Mouse (Mus musculus) lung, postnatal 36 days (tissue): Measurements from ENCODE around the gene Mrpl51.
A peak's percentile ranks its signal among the peaks of the same experiment; 100 is the strongest.
"Not testable (repeated sequence)": the region's sequence is repeated elsewhere in the genome, so short reads cannot be mapped to it uniquely, and the experiment has no call there.

ENCODE experiments used
- DNase-seq: peaks from one replicate; pipeline ENCODE4 v3.0.0; 2022; ENCODE audit warnings: mixed read lengths

Gene Mrpl51

DNA sequence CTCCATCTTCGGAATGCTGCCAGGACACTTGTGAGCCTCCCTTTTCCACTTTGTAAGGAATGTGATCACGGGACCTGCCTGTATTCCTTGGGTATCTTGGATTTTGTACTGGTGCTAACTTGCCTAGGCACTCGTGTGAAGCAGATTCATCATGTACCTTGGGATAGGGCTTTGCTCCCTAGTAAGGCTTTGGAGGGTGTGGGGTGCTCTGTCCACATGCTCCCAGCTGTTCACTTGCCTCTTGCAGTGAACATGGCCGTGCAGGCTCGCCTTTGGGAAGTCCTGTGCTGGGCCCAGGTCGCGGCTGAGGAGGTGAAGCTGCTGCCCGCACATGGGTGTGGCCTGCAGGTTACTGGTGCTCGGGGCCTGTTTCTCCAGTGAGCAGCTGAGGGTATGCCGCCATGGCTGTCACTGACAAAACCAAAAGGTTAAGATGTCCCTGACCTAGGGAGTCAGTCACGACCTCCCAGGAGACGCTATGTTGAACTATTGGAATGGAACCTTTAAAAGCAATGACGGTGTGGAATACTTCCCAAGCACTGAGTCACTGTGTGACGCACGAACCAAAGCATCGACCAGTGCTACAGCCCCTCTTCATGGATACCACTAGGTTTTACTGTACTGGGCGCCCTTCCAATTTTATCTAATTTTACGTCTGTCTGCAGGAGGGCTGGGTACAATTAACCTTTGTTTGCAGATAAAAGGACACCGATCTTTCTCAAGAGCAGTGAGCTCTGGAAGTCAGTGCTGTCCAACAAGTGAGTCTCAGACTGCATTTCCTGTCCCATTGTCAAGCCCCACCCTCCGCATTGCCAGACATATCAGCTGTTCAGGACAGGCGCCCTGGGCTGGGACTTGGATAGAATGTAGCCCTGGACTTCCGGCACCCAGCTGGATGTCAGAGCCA lies 30.5 kb upstream of the Mrpl51 start:
- DNase-seq: peak; percentile 90

DNA sequence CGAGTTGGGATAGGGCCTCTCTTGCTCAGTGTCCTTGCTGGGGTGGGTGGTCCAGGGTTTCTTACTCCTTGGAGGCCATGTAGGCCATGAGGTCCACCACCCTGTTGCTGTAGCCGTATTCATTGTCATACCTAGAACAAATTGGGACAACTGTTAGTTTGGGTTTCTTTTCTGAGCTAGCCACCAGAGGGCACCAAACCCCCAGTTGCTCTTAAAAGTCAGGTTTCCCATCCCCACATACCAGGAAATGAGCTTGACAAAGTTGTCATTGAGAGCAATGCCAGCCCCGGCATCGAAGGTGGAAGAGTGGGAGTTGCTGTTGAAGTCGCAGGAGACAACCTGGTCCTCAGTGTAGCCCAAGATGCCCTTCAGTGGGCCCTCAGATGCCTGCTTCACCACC lies 29.6 kb upstream of the Mrpl51 start:
- peak; percentile 80 for DNase-seq

DNA sequence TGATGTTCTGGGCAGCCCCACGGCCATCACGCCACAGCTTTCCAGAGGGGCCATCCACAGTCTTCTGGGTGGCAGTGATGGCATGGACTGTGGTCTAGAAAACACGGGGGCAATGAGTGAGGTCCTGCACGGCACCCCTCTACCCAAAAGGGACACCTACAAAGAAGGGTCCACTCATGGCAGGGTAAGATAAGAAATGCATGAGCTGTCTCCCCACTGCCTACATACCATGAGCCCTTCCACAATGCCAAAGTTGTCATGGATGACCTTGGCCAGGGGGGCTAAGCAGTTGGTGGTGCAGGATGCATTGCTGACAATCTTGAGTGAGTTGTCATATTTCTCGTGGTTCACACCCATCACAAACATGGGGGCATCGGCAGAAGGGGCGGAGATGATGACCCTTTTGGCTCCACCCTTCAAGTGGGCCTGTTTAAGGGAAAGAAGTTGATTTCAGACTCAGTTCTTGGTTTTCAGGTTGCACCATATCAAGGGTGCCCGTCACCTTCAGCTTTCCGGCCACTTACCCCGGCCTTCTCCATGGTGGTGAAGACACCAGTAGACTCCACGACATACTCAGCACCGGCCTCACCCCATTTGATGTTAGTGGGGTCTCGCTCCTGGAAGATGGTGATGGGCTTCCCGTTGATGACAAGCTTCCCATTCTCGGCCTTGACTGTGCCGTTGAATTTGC lies 28.8 kb upstream of the Mrpl51 start:
- DNase-seq: not testable (repeated sequence)

DNA sequence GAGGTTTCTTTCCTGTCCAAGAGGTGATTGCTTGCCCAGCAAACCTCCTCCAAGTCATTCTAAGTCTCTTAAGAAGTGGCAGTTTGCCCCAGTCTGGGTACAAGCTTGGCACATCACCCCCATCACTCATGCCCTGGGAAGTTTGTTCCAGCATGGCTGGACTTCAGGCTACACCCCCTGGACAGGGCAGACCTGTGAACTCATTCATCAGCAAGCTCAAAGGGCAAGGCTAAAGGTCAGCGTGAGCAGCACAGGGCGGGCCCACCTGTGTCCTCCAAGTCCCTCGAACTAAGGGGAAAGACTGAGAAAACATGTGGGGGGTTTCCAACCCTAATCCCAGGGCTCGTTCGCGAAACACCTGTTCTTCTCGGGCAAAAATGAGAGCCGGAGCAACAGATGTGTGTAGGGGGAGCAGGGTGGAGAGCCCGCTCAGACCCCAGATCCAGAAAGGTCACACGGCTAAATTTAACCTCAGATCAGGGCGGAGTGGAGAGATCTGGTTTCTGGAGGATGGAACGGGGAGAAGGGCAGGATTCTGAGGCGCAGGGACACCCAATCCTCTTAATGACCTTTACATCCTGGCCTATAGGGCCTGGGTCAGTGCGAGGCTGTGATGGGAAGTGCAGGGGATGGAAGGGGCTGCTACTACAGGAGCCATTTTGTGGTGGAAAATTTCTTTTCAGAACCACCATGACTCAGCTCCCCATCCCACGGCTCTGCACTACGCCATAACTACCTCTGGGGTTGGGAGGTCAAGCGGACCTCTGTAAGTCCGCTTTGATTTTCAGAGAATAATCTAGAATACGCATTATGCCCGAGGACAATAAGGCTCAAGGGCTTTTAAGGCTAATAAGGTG lies 27.6 kb upstream of the Mrpl51 start:
- peak; percentile 50 for DNase-seq

DNA sequence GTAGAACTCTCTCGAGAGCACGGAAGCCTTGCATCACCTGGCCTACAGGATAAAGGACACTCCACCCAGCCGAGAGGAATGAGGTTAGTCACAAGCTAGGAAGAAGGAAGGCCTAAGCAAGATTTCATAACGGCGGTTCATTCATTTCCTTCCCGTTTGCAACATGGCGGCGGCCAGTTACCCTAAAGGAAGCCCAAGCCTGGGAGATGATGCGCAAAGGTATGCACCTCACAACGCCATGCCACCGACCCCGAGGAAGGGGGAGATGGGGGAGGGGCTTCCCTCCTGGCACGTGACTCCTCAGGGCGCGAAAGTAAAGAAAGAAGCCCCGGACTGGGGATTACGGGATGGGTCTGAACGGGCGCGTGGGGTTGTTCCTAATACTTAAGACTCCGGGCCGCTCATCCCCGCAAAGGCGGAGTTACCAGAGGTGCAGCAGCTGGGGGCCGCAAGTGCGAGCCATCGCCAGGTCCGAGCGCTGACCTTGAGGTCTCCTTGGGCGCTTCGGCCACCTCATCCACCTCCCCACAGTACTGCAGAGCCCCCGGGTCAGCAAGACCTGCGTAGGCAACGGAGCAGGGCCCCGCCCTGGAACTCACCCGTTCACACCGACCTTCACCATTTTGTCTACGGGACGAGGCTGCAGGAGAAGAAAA lies 26.8 kb upstream of the Mrpl51 start:
- peak; percentile 83 for DNase-seq

DNA sequence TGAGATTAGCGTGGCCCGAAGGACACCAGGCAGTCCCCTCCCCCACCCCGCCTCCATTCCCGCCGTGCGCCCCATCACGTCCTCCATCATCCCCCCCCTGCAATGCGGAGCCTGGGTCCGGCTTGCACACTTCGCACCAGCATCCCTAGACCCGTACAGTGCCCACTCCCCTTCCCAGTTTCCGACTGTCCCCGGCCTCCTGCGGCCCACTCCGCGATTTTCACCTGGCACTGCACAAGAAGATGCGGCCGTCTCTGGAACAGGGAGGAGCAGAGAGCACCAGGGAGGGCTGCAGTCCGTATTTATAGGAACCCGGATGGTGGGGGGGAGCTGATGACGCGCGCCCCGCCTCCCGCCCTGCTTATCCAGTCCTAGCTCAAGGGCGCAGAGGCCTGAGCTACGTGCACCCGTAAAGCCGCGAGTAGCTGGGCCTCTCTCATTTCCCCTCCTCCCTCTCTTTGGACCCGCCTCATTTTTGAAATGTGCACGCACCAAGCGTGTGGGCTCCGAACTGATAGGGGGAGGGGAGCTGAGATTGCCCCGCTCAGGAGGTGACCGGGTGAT lies 26.2 kb upstream of the Mrpl51 start:
- peak; percentile 99 for DNase-seq

DNA sequence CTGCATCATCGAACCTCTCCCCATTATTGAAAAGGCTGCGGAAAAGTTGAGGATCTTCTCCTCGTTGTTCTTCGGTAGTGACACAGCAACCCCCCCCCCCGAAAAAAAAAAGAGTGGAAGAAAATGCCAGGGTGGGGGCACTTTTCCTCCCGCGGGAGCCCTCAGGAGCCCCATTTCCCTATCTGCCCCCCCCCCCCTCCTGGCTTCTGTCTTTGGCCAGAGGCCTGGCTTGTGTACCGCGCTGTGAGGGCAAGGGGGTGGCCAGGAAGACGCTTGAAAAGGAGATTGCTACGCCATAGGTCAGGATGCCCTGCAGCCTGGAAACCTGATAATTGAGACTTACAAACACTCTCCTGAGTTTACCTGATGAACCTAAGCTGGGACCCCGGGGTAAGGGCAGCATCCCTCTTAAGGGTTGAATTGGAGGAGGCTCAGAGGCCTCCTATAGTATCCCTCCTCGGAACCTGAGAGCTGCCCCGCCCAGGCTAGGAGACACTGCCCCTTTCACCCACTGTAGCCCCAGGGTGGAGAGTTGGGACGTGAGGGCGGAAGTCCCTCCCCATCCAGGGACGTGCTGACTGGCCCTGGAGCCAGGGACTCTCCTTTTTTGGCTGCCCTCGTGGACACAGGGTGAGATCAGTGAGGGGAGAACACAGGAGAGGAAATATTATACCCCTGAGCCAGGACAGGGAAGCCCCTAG lies 25.4 kb upstream of the Mrpl51 start, which contains the start of gene Gapdh:
Gene Gapdh, minus strand, starts transcription at position 417 of the 701 bp plus-strand sequence.
- peak; percentile 91 for DNase-seq

DNA sequence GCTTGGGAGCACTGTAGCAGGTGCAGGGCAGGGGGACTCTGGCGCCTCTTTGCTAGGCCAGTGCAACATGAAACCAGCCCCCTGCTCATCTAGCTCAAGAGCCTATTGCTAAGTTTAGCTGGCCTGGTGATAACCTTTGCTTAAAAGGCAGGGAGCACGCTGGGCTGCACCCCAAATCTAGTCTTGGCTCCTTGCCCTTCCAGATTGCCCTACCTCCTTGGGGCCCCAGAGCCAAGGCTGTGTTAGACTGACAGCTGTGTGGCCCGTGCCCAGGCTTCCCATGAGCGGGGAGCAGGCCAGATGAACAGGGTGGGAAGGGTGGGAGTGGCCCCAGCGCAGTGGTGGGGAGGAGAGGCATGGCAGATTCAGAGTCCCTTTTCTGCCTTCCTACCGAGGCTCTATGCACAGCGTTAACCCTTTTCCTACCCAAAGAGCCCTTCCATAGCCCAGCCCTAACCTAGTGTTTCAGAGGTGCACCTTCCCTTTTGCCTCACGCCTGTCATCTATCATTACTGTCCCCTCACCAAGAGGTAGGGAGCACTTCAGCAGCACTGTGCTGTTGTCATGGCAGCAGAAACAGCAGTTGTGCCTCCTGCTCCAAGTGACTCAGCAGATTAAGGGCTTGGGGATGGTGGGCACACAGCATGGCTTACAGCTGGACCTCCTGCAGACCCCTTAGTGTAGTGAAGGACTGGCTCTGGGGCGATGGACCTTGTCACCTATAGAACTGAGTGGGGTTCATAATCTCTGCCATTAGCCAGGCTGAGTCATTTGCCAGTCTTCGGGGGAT lies 24.5 kb upstream of the Mrpl51 start:
- peak; percentile 27 for DNase-seq

DNA sequence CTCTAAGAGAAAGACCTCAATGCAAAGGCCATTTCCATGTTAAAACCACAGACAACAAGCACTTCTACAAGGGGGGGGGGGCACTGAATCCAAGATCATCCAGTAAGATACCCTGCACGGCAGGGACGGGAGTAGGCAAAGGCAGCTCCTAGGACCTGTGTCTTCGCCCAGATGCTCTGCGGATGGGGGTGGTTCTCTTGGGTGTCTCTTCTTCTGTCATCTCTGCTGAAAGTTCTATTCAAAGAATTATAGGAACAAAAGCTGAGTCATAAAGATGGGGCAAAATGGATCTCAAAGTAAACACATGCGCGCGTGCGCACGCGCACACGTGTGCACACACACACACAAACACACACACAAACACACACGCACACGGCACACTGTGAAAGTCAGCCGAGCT lies 23.5 kb upstream of the Mrpl51 start:
- no peak for DNase-seq

DNA sequence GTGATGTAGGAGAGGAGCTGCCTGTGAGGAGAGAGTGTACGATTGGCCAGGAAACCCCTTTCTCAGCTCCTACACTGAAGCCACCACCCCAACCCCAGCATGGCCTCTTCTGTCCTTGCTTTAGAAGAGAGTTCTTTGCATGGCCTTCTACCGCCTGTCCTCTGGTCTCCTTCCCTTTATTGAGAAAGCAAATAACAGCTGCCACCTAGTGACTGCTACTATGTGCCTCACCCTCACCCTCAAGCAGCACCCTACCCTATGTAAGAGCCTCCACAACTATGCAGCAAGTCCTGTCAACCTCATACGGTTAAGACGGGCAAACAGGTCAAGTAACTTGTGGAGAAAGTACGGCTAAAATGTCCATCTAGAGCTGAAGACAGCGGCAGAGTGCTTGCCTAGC lies 21.4 kb upstream of the Mrpl51 start:
- peak; percentile 42 for DNase-seq

DNA sequence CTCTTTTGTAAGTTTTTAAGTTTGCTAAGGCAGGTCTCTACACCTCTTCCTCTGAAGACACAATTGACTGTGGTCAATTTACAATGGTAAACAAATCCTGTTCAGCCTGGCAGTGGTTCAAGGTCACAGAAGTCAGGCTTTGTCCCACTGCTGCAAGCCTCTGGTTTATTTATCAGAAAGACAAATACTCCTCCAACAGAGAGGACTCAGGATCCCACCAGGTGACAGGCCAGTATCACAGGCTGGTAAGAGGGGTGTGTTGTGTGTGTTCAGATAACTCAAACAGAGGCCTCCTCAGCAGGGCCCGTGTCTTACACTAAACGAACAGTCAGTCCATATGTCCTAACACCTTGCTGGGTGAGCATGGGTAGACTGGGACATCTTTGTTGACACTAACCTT lies 19.1 kb upstream of the Mrpl51 start:
- no peak for DNase-seq

DNA sequence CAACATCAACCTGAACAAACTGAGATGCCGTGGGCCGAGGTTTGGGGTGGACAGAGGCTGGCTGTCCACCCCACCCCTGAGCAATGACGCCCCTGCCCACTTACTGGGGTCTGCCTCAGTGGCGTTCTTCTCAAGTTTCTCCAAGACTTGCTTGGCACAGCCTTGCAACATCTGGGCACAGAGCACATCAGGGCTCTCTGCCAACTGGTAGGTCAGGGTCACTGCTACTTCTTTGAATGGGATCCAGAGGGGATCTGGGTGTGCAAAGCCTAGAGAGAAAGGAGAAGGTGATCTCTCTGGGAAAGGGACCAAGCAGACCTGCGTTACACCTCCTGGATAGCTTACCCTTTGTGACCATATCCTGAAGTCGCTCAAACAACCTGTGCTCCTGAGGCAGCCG lies 18.3 kb upstream of the Mrpl51 start:
- DNase-seq: no peak

DNA sequence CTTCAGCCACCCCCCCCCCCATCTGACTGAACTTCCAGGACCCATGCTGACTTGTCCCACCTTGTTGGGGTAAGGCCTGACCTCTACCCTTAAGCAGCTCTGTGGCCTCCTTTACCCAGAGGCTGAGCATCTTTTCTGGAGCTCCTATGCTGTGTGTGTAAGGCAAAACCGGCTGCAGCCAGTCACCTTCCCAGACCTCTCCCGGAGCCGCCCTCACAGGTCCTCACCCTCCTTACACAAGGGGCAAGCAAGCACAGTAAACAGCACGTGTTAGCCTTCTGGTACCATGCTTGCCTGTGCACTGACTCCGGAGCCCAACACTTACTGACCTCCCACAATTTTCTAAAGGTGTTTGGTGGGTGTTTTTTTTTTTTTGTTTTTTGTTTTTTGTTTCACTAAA lies 16.1 kb upstream of the Mrpl51 start:
- DNase-seq: no peak

DNA sequence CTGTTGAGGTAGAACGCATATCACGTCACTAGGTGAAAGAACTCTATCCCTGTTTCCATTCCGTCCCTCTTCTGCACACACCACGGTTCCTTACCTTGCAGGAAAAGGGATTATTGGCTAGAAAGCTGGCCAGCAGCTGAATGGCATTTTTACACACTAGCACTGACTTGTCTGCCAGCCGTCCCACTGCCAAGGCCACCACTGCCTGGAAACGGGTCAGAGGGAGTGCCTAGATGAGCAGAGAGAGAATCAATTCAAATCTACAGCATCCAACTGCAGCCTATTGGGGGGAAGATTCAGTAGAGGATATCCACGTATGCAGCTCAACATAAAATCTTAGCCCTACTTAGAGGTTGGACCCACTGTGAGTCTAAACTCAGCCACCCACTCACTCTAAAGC lies 12.0 kb upstream of the Mrpl51 start:
- no peak for DNase-seq

DNA sequence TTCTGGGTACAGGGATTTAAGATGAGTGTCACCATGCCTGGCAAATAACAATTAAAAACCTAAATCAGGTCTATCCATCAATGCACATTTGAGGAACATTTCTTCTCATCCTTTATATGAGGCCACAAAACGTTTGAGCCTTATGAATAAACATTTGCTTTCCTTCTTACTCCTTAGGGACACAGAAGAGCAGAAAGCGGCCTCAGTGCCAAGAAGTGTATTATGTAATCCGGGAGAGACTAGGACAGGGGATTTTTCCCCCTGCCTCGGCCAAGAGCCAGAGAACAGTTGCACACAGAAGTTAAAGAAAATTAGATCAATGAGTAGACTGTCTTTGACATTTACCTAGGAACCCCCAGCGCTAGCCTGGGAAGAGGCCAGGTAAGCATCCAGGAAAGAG lies 9.5 kb upstream of the Mrpl51 start:
- DNase-seq: peak; percentile 16

DNA sequence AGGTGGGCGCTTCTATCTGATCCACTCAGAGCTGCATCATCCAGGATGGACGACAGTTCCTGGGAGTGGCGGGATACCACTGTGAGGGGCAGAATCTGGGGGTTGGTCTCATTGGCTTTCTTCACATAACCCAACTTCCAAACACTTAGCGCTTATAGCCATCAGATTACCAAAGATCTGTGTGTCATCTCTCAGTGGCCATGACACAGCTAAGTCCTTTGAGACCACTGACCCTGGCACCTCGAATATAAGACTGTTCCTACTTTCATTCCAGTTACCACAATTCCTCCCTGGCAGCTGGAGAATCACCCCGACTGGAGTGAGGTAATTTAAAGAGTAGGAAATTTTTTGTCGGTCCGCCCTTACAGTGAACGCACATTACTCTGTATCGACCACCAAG lies 5.4 kb upstream of the Mrpl51 start:
- no peak for DNase-seq

DNA sequence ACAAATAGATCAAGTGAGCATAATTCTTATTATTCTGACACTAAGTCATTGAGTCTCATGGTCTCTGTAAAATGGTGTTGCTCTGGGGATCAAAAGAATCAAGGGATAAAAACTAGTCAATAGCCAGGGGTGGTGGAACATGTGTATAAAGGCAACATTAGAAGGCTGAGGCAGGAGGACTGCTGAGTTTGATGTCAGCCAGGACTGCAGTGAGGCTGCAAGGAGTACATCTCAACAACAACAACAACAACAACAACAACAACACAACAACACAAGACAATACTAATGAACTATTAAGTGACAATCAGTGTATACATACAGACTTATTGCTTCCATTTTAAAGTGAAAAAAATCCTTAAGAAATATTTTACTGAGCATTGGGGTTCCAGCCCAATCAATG lies 785 bp upstream of the Mrpl51 start:
- DNase-seq: no peak

DNA sequence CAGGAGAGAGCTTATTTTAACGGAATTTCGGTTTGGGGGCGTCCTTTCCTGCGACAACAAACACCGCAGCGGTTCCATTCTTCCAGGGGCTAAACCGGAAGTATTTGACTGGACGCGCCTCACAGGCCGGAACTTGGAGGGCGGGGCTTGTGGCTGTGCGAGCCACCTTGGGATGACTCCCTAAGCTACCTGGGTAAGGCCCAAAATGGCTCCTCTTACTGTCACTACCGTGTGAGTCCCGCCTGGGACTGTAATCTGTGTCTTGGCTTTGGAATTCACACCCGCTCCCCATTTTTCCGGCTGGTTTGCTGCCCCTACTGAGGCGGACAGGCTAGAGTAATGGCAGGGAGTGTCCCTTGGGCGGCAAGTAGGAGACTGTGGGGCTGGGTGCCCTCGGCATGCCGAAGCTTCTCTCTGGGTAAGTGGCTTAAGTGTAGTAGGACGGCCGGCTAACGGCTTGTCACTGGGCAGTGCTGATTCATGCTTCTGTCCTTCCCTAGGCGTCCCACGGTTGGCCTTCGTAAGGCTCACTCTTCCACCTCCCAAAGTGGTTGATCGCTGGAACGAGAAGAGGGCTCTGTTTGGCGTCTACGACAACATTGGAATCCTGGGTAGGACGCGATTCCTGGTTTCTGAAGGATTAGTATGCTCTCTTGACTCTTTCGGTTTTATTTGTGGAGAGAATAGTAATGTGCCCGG lies 564 bp downstream of the Mrpl51 start:
- DNase-seq: peak; percentile 96

DNA sequence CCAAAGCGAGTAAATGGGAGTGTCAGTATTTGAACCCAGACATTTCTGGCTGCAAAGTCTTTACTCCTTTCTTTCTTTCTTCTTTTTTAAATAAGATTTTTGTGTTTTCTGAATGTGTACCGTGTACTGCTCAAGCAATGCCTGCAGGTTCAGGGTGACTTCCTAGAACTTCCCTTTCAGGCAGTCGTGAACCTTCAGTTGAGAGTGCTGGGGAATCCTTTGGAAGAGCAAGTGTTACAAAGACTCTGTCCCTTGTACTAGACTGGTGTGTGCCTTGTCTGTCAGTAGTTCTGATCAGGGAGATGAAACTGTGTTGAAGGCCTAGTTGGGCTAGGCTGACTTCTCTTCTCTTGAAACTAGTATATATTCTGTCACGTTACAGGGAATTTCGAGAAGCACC lies 1.2 kb downstream of the Mrpl51 start:
- no peak for DNase-seq

DNA sequence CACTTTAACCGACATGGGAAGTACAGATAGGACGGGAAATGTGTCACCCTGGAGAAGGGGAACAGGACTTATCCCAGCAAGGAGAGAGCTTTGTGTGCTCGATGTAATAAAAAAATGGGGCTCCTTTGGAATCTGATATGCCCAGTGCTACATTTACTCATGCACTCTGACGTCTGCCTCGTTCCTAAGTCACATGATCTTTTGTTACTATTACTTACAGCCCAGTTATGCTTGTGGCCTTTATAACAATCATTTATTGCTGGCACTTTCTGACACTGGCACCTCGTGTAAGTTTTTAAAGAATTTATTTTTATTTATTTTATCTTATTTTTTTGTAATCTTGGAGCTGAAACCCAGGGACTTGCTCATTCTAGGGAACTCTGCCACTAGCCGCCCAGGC lies 1.8 kb downstream of the Mrpl51 start:
- no peak for DNase-seq
